Mouse (Mus musculus) erythroblast, embryonic 14.5 days (primary cell): ENCODE results near the gene Unc80. TPM values are rescaled to one million over a fixed set of nuclear protein-coding genes. Genes with fewer than 3 reads are reported as not detected.

ENCODE experiments used
- H3K27me3 ChIP-seq: 2 replicates; pipeline ENCODE4 v1.6.1; 2012; ENCODE audit warnings: inconsistent platforms; ENCODE audit not compliant: control insufficient read depth
- H3K36me3 ChIP-seq: 2 replicates; pipeline ENCODE4 v1.6.1; 2012; ENCODE audit warnings: mild to moderate bottlenecking, inconsistent platforms; ENCODE audit not compliant: control insufficient read depth
- H3K4me1 ChIP-seq: 2 replicates; pipeline ENCODE4 v1.6.1; 2012; ENCODE audit warnings: inconsistent platforms; ENCODE audit not compliant: control insufficient read depth
- H3K4me3 ChIP-seq: replicated peaks from 2 replicates; pipeline ENCODE3; 2012; ENCODE audit warnings: moderate library complexity, mild to moderate bottlenecking, inconsistent platforms
- H3K9me3 ChIP-seq: 2 replicates; pipeline ENCODE4 v1.6.1; 2012; ENCODE audit warnings: low read length, inconsistent platforms, mixed read lengths; ENCODE audit not compliant: control insufficient read depth
- GATA1 ChIP-seq: IDR thresholded peaks from 2 replicates; pipeline ENCODE4 v1.6.1; 2012; ENCODE audit warnings: low read length, inconsistent platforms, mixed read lengths
- TAL1 ChIP-seq: IDR thresholded peaks from 3 replicates; pipeline ENCODE4 v1.6.1; 2012; ENCODE audit warnings: low read length, inconsistent platforms, mixed read lengths
- polyA plus RNA-seq: library from polyadenylated mRNA; stranded (reverse); fragments of >175 nt; gene quantifications from 2 replicates; pipeline ENCODE4 v1.2.3, GENCODE M21; 2012

Unc80 gene
- polyA plus RNA-seq, 1 experiment = not detected

- no peak overlapping the region for H3K4me3 ChIP-seq
- TF ChIP-seq GATA1 (no peak), TAL1 (no peak)
- H3K27me3 ChIP-seq = no peaks in the 10 kb centered on the region
- no peaks in the 10 kb centered on the region for H3K36me3 ChIP-seq
- H3K9me3 ChIP-seq = no peaks in the 10 kb centered on the region
- no peaks in the 10 kb centered on the region for H3K4me1 ChIP-seq
Observed at GRCm38 (mm10) chr1:66460850-66461249, 7.3 kb upstream of the Unc80 start.

- no peaks in the 10 kb centered on the region for H3K36me3 ChIP-seq
- no peak overlapping the region for H3K4me3 ChIP-seq
Observed at GRCm38 (mm10) chr1:66468704-66469020, 495 bp downstream of the Unc80 start.

GRCm38 (mm10) chr1:66482751-66483150 lies 14.6 kb downstream of the Unc80 start:
- Histone ChIP-seq H3K4me3 (no peak overlapping the region), H3K36me3 (no peaks in the 10 kb centered on the region), H3K27me3 (no peaks in the 10 kb centered on the region), H3K4me1 (no peaks in the 10 kb centered on the region), H3K9me3 (no peaks in the 10 kb centered on the region)
- TF ChIP-seq TAL1 = no peak
- no peak for TF ChIP-seq GATA1

More at GRCm38 (mm10) chr1:66468704-66469020, 495 bp downstream of the Unc80 start:
- H3K4me1 ChIP-seq = no peaks in the 10 kb centered on the region
- no peaks in the 10 kb centered on the region for H3K9me3 ChIP-seq
- TF ChIP-seq TAL1 (no peak), GATA1 (no peak)
- peaks cover 16% of the 10 kb centered on the region for H3K27me3 ChIP-seq

- TF ChIP-seq TAL1 = no peak
- no peak for TF ChIP-seq GATA1
- no peaks in the 10 kb centered on the region for H3K27me3 ChIP-seq
Observed at GRCm38 (mm10) chr1:66493064-66493463, 24.9 kb downstream of the Unc80 start.

GRCm38 (mm10) chr1:66495310-66496012 lies 27.3 kb downstream of the Unc80 start:
- Histone ChIP-seq H3K36me3 (no peaks in the 10 kb centered on the region), H3K4me1 (no peaks in the 10 kb centered on the region), H3K27me3 (no peaks in the 10 kb centered on the region), H3K4me3 (no peak overlapping the region), H3K9me3 (peaks cover 4% of the 10 kb centered on the region; the same call in 1 of the 2 replicates)
- TF ChIP-seq GATA1 (no peak), TAL1 (no peak)

More at GRCm38 (mm10) chr1:66493064-66493463, 24.9 kb downstream of the Unc80 start:
- H3K9me3 ChIP-seq = peaks cover 4% of the 10 kb centered on the region; the same call in 1 of the 2 replicates
- H3K36me3 ChIP-seq = no peaks in the 10 kb centered on the region
- H3K4me3 ChIP-seq = no peak overlapping the region
- H3K4me1 ChIP-seq = no peaks in the 10 kb centered on the region

GRCm38 (mm10) chr1:66550812-66551211 lies 82.6 kb downstream of the Unc80 start:
- H3K9me3 ChIP-seq = no peaks in the 10 kb centered on the region
- H3K4me3 ChIP-seq = no peak overlapping the region
- TF ChIP-seq TAL1 (no peak), GATA1 (no peak)
- no peaks in the 10 kb centered on the region for H3K27me3 ChIP-seq
- no peaks in the 10 kb centered on the region for H3K36me3 ChIP-seq
- no peaks in the 10 kb centered on the region for H3K4me1 ChIP-seq

GRCm38 (mm10) chr1:66552396-66552966 lies 84.3 kb downstream of the Unc80 start:
- TF ChIP-seq GATA1 (no peak), TAL1 (no peak)
- no peak overlapping the region for H3K4me3 ChIP-seq
- H3K27me3 ChIP-seq = no peaks in the 10 kb centered on the region
- no peaks in the 10 kb centered on the region for H3K4me1 ChIP-seq
- H3K36me3 ChIP-seq = no peaks in the 10 kb centered on the region
- H3K9me3 ChIP-seq = no peaks in the 10 kb centered on the region

- Histone ChIP-seq H3K4me1 (no peaks in the 10 kb centered on the region), H3K36me3 (no peaks in the 10 kb centered on the region), H3K4me3 (no peak overlapping the region), H3K27me3 (no peaks in the 10 kb centered on the region), H3K9me3 (no peaks in the 10 kb centered on the region)
- TF ChIP-seq TAL1 (no peak), GATA1 (no peak)
Observed at GRCm38 (mm10) chr1:66561636-66562270, 93.6 kb downstream of the Unc80 start.

GRCm38 (mm10) chr1:66562332-66562731 lies 94.2 kb downstream of the Unc80 start:
- no peaks in the 10 kb centered on the region for H3K4me1 ChIP-seq

More at GRCm38 (mm10) chr1:66562332-66562731, 94.2 kb downstream of the Unc80 start:
- H3K4me3 ChIP-seq = no peak overlapping the region
- no peak for TF ChIP-seq TAL1
- TF ChIP-seq GATA1 = no peak
- H3K9me3 ChIP-seq = no peaks in the 10 kb centered on the region
- H3K36me3 ChIP-seq = no peaks in the 10 kb centered on the region
- no peaks in the 10 kb centered on the region for H3K27me3 ChIP-seq
